Mouse (Mus musculus) layer of hippocampus, postnatal 36 days (tissue): Measurements from ENCODE around the gene Cope. TPM values are rescaled to one million over a fixed set of nuclear protein-coding genes. Genes with fewer than 3 reads are reported as not detected.

Experiments
- DNase-seq, 2 experiments: peaks; one replicate each; pipeline ENCODE4 v3.0.0; 2022
- total RNA-seq, 2 experiments: library from RNA; stranded (reverse); gene quantifications; 2 replicates each; pipeline ENCODE4 v1.2.3; 2021

The Cope gene
- 100 to 1,000 TPM; 129 to 133 TPM for total RNA-seq

GRCm38 (mm10) chr8:70302358-70302890 is at the start of gene Cope, which contains the start of gene Ddx49:
Gene Cope (plus strand): TSS chr8:70302518.
Gene Ddx49 (minus strand): TSS chr8:70302489.
- DNase-seq, result peak; percentile 93 to 97

GRCm38 (mm10) chr8:70254628-70255027 is 47.7 kb upstream of the Cope start:
- DNase-seq, result no peak

GRCm38 (mm10) chr8:70257456-70257855 is 44.9 kb upstream of the Cope start:
- no peak for DNase-seq

- DNase-seq, result no peak
Measured at GRCm38 (mm10) chr8:70258600-70258999, 43.7 kb upstream of the Cope start.

- no peak for DNase-seq
Measured at GRCm38 (mm10) chr8:70259043-70259442, 43.3 kb upstream of the Cope start.

GRCm38 (mm10) chr8:70267674-70268073 is 34.6 kb upstream of the Cope start:
- no peak for DNase-seq

GRCm38 (mm10) chr8:70268311-70268710 is 34.0 kb upstream of the Cope start:
- DNase-seq, result no peak

GRCm38 (mm10) chr8:70268799-70269565 is 33.3 kb upstream of the Cope start:
- DNase-seq, result peak in 1 of 2 experiments; percentile 31

GRCm38 (mm10) chr8:70272949-70273348 is 29.4 kb upstream of the Cope start:
- DNase-seq, result no peak

- DNase-seq, result no peak
Measured at GRCm38 (mm10) chr8:70274350-70274749, 28.0 kb upstream of the Cope start.

- DNase-seq, result no peak
Measured at GRCm38 (mm10) chr8:70276476-70276875, 25.8 kb upstream of the Cope start.

GRCm38 (mm10) chr8:70278175-70278574 is 24.1 kb upstream of the Cope start:
- peak; percentile 54 to 66 for DNase-seq

GRCm38 (mm10) chr8:70279266-70279665 is 23.1 kb upstream of the Cope start:
- no peak for DNase-seq

GRCm38 (mm10) chr8:70281001-70281400 is 21.3 kb upstream of the Cope start:
- peak; percentile 22 to 32 for DNase-seq

GRCm38 (mm10) chr8:70282603-70283135 is 19.6 kb upstream of the Cope start, which contains the start of gene Homer3:
Gene Homer3 (plus strand): TSS chr8:70282827.
- DNase-seq, result peak; percentile 82 to 84

GRCm38 (mm10) chr8:70283136-70284077 is 18.9 kb upstream of the Cope start:
- no peak for DNase-seq

GRCm38 (mm10) chr8:70284421-70284820 is 17.9 kb upstream of the Cope start:
- DNase-seq, result no peak

GRCm38 (mm10) chr8:70285304-70285703 is 17.0 kb upstream of the Cope start:
- DNase-seq, result no peak

- DNase-seq, result no peak
Measured at GRCm38 (mm10) chr8:70286737-70287136, 15.6 kb upstream of the Cope start.

- DNase-seq, result peak; percentile 56 to 63
Measured at GRCm38 (mm10) chr8:70293988-70294405, 8.3 kb upstream of the Cope start.

- no peak for DNase-seq
Measured at GRCm38 (mm10) chr8:70300881-70301280, 1.4 kb upstream of the Cope start.

GRCm38 (mm10) chr8:70302901-70303300 is 583 bp downstream of the Cope start:
- no peak for DNase-seq

- DNase-seq, result no peak
Measured at GRCm38 (mm10) chr8:70309311-70309710, 7.0 kb downstream of the Cope start.
